Mouse (Mus musculus) G1E (cell line): ENCODE measurements at regions not wholly inside any gene's neighbourhood (a gene's known extent, or its start where the extent isn't known, plus 50 kb on each side); places are given as distances from the start of the nearest gene placed in this dataset.

ENCODE experiments used
- CTCF ChIP-seq: IDR thresholded peaks from 2 replicates; pipeline ENCODE4 v1.5.1; 2012; ENCODE audit warnings: low read depth, low read length, inconsistent platforms, mixed read lengths
- TAL1 ChIP-seq: conservative IDR thresholded peaks from 2 replicates; pipeline ENCODE4 v1.6.1; 2012; ENCODE audit warnings: low read depth, low read length, inconsistent platforms, mixed read lengths

GRCm38 (mm10) chr12:12841385-12842238 is 100.1 kb downstream of the Mycn start:
- TF ChIP-seq CTCF, result no peak
- no peak for TF ChIP-seq TAL1
